In the genomic region with DNA sequence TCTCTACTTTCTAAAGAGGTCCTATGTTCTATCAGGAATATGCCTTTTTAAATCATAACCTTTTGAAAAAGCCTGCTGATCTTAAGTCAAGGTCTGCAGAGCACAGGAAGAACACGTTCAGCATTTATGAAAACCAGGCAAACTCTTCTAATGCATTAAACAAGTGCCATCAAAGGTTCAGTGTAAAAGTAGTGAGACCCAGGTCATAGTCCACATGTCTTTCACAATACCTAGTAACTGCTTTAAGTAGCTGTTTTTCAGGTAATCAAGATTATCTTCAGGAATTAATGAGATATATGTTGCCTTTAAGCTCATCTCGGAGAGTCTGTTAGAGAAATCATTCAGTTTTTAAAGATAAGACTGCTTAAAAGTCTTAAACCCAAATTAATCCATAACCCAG, we compare ENCODE assay signal across 34 mouse cellular contexts. TPM values are rescaled to one million over a fixed set of nuclear protein-coding genes. Genes with fewer than 3 reads are reported as not detected.
"Had no signal": no experiment of that assay in that cellular context is flagged by ENCODE, and none has a peak within 500 bp of the region (broad histone marks: within the 10 kb centered on the region; RNA-seq: fewer than 3 reads in every experiment).

No protein-coding gene starts in this region.

- H3K9me3 ChIP-seq: heart, embryonic 10.5 days; heart, embryonic 13.5 days; heart, embryonic 15.5 days; hindbrain, embryonic 10.5 days; hindbrain, embryonic 12.5 days; hindbrain, embryonic 13.5 days; hindbrain, embryonic 15.5 days; kidney, embryonic 15.5 days had no signal

- H3K27me3 ChIP-seq: heart, embryonic 12.5 days; heart, embryonic 13.5 days; heart, embryonic 15.5 days; hindbrain, embryonic 12.5 days; hindbrain, embryonic 13.5 days; hindbrain, embryonic 15.5 days; kidney, embryonic 15.5 days had no signal

- H3K9ac ChIP-seq: heart, embryonic 12.5 days; heart, embryonic 13.5 days; heart, embryonic 15.5 days; hindbrain, embryonic 12.5 days; hindbrain, embryonic 13.5 days; hindbrain, embryonic 14.5 days; hindbrain, embryonic 15.5 days; kidney, embryonic 15.5 days had no signal

- H3K4me2 ChIP-seq: heart, embryonic 11.5 days; heart, embryonic 12.5 days; heart, embryonic 13.5 days; heart, embryonic 15.5 days; hindbrain, embryonic 12.5 days; hindbrain, embryonic 13.5 days; hindbrain, embryonic 14.5 days; hindbrain, embryonic 15.5 days; kidney, embryonic 15.5 days had no signal

- H3K4me3 ChIP-seq: heart, embryonic 10.5 days; heart, embryonic 12.5 days; heart, embryonic 13.5 days; heart, embryonic 15.5 days; hindbrain, embryonic 10.5 days; hindbrain, embryonic 12.5 days; hindbrain, embryonic 13.5 days; hindbrain, embryonic 15.5 days; kidney, embryonic 15.5 days; layer of hippocampus, adult 2 months; left cerebral cortex, adult 2 months had no signal

- H3K27ac ChIP-seq: heart, embryonic 10.5 days; heart, embryonic 13.5 days; heart, embryonic 15.5 days; hindbrain, embryonic 10.5 days; hindbrain, embryonic 12.5 days; hindbrain, embryonic 13.5 days; hindbrain, embryonic 14.5 days; hindbrain, embryonic 15.5 days; hindbrain, postnatal 0 days; kidney, embryonic 15.5 days; kidney, postnatal 0 days; layer of hippocampus, adult 2 months; left cerebral cortex, adult 2 months had no signal

- H3K4me1 ChIP-seq: heart, embryonic 10.5 days; heart, embryonic 12.5 days; heart, embryonic 13.5 days; heart, embryonic 15.5 days; hindbrain, embryonic 10.5 days; hindbrain, embryonic 12.5 days; hindbrain, embryonic 13.5 days; hindbrain, embryonic 15.5 days; kidney, embryonic 15.5 days had no signal

- H3K36me3 ChIP-seq: heart, embryonic 10.5 days; heart, embryonic 12.5 days; heart, embryonic 13.5 days; heart, embryonic 15.5 days; hindbrain, embryonic 10.5 days; hindbrain, embryonic 12.5 days; hindbrain, embryonic 13.5 days; hindbrain, embryonic 15.5 days; kidney, embryonic 15.5 days had no signal

- ATAC-seq: hindbrain, embryonic 16.5 days; hindbrain, postnatal 0 days; inflammation-experienced regulatory T-cells, adult 6 months had no signal

- DNase-seq: heart, postnatal 10 days; heart, postnatal 14 days; heart, postnatal 36 days; heart, postnatal 4 days; kidney, adult 11 months; kidney, adult 18-20 months; kidney, adult 2 months; kidney, adult 8-10 months; kidney, adult 9 months; kidney, postnatal 10 days; kidney, postnatal 14 days; kidney, postnatal 25 days; kidney, postnatal 36 days; kidney, postnatal 4 days; layer of hippocampus, adult 9-11 months; layer of hippocampus, postnatal 36 days had no signal

RNA-seq across cellular contexts. Expression of gene Adcy2, which starts 21.2 kb away (rescaled TPM):
- total RNA-seq: hematopoietic stem cell, adult 5-6 weeks had no signal
- polyA plus RNA-seq: inflammation-experienced regulatory T-cells, adult 6 months had no signal
